Mouse (Mus musculus): Measurements from ENCODE around the gene Arid1a. TPM values are rescaled to one million over a fixed set of nuclear protein-coding genes. Genes with fewer than 3 reads are reported as not detected.

The Arid1a gene
- polyA plus RNA-seq, 1 experiment from 2014 or later: 7.6 TPM

- Histone ChIP-seq H3K4me1 (replicated peaks) (peaks cover 51% of the 10 kb centered on the region), H3K9me3 (replicated peaks) (no peaks in the 10 kb centered on the region), H3K4me2 (peak overlapping the region; percentile 97), H3K4me3 (replicated peaks) (peak overlapping the region; percentile 98), H3K27ac (replicated peaks) (peak overlapping the region; percentile 100), H3K9ac (peak overlapping the region; percentile 100), H3K36me3 (replicated peaks) (no peaks in the 10 kb centered on the region), H3K27me3 (0 out of 2 replicates have a peak, but pooled peaks cover 4% of the 10 kb centered on the region)
- no peak for ATAC-seq (ENCODE audit: insufficient read depth)
- WGBS (ENCODE audit: insufficient replicate concordance): 19% methylated on average over 10 of the region's 10 CpGs
These were observed 1.5 kb downstream of the Arid1a start for GRCm38 (mm10) chr4:133754871-133755765.

- peak; percentile 71 for ATAC-seq (ENCODE audit: insufficient read depth)
These were observed 2.3 kb downstream of the Arid1a start for GRCm38 (mm10) chr4:133754238-133754637.

GRCm38 (mm10) chr4:133753375-133754190 is 3.0 kb downstream of the Arid1a start:
- under 1% methylated on average over 60 of the region's 99 CpGs for WGBS (ENCODE audit: insufficient replicate concordance)
- peak overlapping the region; percentile 100 for H3K27ac ChIP-seq (replicated peaks)

More at GRCm38 (mm10) chr4:133754238-133754637, 2.3 kb downstream of the Arid1a start:
- H3K27me3 ChIP-seq: no peaks in the 10 kb centered on the region
- peaks cover 60% of the 10 kb centered on the region for H3K4me1 ChIP-seq (replicated peaks)
- peaks cover 5% of the 10 kb centered on the region for H3K36me3 ChIP-seq (replicated peaks)
- WGBS (ENCODE audit: insufficient replicate concordance): under 1% methylated on average over 48 of the region's 50 CpGs
- H3K9me3 ChIP-seq (replicated peaks): no peaks in the 10 kb centered on the region
- peak overlapping the region; percentile 97 for H3K4me2 ChIP-seq
- H3K9ac ChIP-seq: peak overlapping the region; percentile 100
- peak overlapping the region; percentile 98 for H3K4me3 ChIP-seq (replicated peaks)
- H3K27ac ChIP-seq (replicated peaks): peak overlapping the region; percentile 100

GRCm38 (mm10) chr4:133752449-133753374 is 3.9 kb downstream of the Arid1a start:
- Histone ChIP-seq H3K27me3 (no peaks in the 10 kb centered on the region), H3K27ac (replicated peaks) (peak overlapping the region; percentile 100), H3K9me3 (replicated peaks) (no peaks in the 10 kb centered on the region), H3K4me3 (replicated peaks) (peak overlapping the region; percentile 98), H3K4me2 (peak overlapping the region; percentile 97), H3K36me3 (replicated peaks) (peaks cover 18% of the 10 kb centered on the region), H3K9ac (peak overlapping the region; percentile 100), H3K4me1 (replicated peaks) (peaks cover 68% of the 10 kb centered on the region)
- ATAC-seq (ENCODE audit: insufficient read depth): peak; percentile 8
- WGBS (ENCODE audit: insufficient replicate concordance): under 1% methylated on average over 99 of the region's 121 CpGs

More at GRCm38 (mm10) chr4:133753375-133754190, 3.0 kb downstream of the Arid1a start:
- Histone ChIP-seq H3K36me3 (replicated peaks) (peaks cover 11% of the 10 kb centered on the region), H3K4me3 (replicated peaks) (peak overlapping the region; percentile 98), H3K4me2 (peak overlapping the region; percentile 97), H3K9me3 (replicated peaks) (no peaks in the 10 kb centered on the region), H3K9ac (peak overlapping the region; percentile 100), H3K27me3 (no peaks in the 10 kb centered on the region), H3K4me1 (replicated peaks) (peaks cover 66% of the 10 kb centered on the region)
- peak; percentile 41 for ATAC-seq (ENCODE audit: insufficient read depth)

GRCm38 (mm10) chr4:133751521-133752448 is 4.8 kb downstream of the Arid1a start:
- Histone ChIP-seq H3K27ac (replicated peaks) (peak overlapping the region; percentile 100), H3K36me3 (replicated peaks) (peaks cover 19% of the 10 kb centered on the region), H3K4me3 (replicated peaks) (peak overlapping the region; percentile 98), H3K4me2 (peak overlapping the region; percentile 97), H3K4me1 (replicated peaks) (peaks cover 63% of the 10 kb centered on the region), H3K9me3 (replicated peaks) (no peaks in the 10 kb centered on the region), H3K27me3 (no peaks in the 10 kb centered on the region), H3K9ac (peak overlapping the region; percentile 100)
- ATAC-seq (ENCODE audit: insufficient read depth): no peak
- 0% methylated on average over 31 of the region's 31 CpGs for WGBS (ENCODE audit: insufficient replicate concordance)

GRCm38 (mm10) chr4:133750184-133750775 is 6.3 kb downstream of the Arid1a start:
- Histone ChIP-seq H3K9ac (peak overlapping the region; percentile 100), H3K4me2 (peak overlapping the region; percentile 97), H3K36me3 (replicated peaks) (peaks cover 34% of the 10 kb centered on the region), H3K4me1 (replicated peaks) (peaks cover 61% of the 10 kb centered on the region), H3K27me3 (no peaks in the 10 kb centered on the region), H3K27ac (replicated peaks) (peak overlapping the region; percentile 100; the same call in 1 of the 2 replicates), H3K9me3 (replicated peaks) (no peaks in the 10 kb centered on the region), H3K4me3 (replicated peaks) (peak overlapping the region; percentile 98)
- no peak for ATAC-seq (ENCODE audit: insufficient read depth)
- 31% methylated on average over 7 of the region's 7 CpGs for WGBS (ENCODE audit: insufficient replicate concordance)

GRCm38 (mm10) chr4:133735282-133735681 is 21.3 kb downstream of the Arid1a start:
- no peaks in the 10 kb centered on the region for H3K9me3 ChIP-seq (replicated peaks)
- WGBS (ENCODE audit: insufficient replicate concordance): 79% methylated on average over 3 of the region's 3 CpGs
- H3K27ac ChIP-seq (replicated peaks): no peak overlapping the region
- no peak for ATAC-seq (ENCODE audit: insufficient read depth)
- no peak overlapping the region for H3K4me2 ChIP-seq
- no peaks in the 10 kb centered on the region for H3K27me3 ChIP-seq
- no peak overlapping the region for H3K4me3 ChIP-seq (replicated peaks)
- peaks cover 64% of the 10 kb centered on the region for H3K4me1 ChIP-seq (replicated peaks)
- no peak overlapping the region for H3K9ac ChIP-seq
- peaks cover 66% of the 10 kb centered on the region for H3K36me3 ChIP-seq (replicated peaks)

- H3K4me3 ChIP-seq (replicated peaks): no peak overlapping the region; the same call in 1 of the 2 replicates
- H3K36me3 ChIP-seq (replicated peaks): peaks cover 40% of the 10 kb centered on the region
- peak overlapping the region; percentile 67 for H3K27ac ChIP-seq (replicated peaks)
- no peak for ATAC-seq (ENCODE audit: insufficient read depth)
- no peaks in the 10 kb centered on the region for H3K9me3 ChIP-seq (replicated peaks)
- no peaks in the 10 kb centered on the region for H3K27me3 ChIP-seq
- peaks cover 93% of the 10 kb centered on the region for H3K4me1 ChIP-seq (replicated peaks)
- no peak overlapping the region for H3K9ac ChIP-seq
- H3K4me2 ChIP-seq: peak overlapping the region; percentile 48
These were observed 26.4 kb downstream of the Arid1a start for GRCm38 (mm10) chr4:133730122-133730521.

GRCm38 (mm10) chr4:133729541-133730093 is 27.0 kb downstream of the Arid1a start:
- Histone ChIP-seq H3K27ac (replicated peaks) (peak overlapping the region; percentile 67), H3K4me1 (replicated peaks) (peaks cover 93% of the 10 kb centered on the region), H3K36me3 (replicated peaks) (peaks cover 37% of the 10 kb centered on the region), H3K4me3 (replicated peaks) (no peak overlapping the region; the same call in 1 of the 2 replicates), H3K4me2 (peak overlapping the region; percentile 48), H3K27me3 (no peaks in the 10 kb centered on the region), H3K9ac (no peak overlapping the region), H3K9me3 (replicated peaks) (no peaks in the 10 kb centered on the region)
- ATAC-seq (ENCODE audit: insufficient read depth): peak; percentile 83
- WGBS (ENCODE audit: insufficient replicate concordance): 5% methylated on average over 16 of the region's 16 CpGs

Data from liver, embryonic 15.5 days (tissue).